Mouse (Mus musculus): ENCODE results near the gene Gpr137.
"Not testable (repeated sequence)": the region's sequence is repeated elsewhere in the genome, so short reads cannot be mapped to it uniquely, and the experiment has no call there.

Gene Gpr137

DNA sequence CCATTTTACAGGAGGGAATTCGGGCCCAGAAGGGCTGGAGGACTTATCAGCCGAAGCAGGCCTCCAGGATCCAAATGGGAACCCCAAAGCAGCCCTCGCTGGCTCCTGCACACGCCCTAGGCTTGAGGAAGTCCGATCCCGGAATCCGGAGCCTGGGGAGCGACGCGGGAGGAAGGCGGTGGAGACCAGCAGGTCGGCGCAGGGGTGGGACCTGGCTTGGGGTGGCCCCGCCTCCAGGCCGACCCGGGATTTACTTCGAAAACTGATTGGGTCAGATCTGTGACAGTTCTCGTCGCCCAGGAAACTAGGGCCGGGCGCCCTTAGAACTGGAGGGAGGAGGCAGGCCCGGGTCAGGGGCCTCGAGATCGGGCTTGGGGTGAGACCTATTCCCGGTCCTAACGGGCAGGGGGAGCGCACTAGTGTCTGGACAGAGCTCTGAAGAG lies at the start of gene Gpr137:
Gpr137 (minus strand) TSS at position 232 of the 443 bp plus-strand sequence.
- peak; percentile 91 for DNase-seq (ENCODE audit: extremely low spot score)

GRCm38 (mm10) chr19:6991166-6991565 lies 48.9 kb upstream of the Gpr137 start:
- DNase-seq (ENCODE audit: extremely low spot score), result not testable (repeated sequence)

- no peak for DNase-seq (ENCODE audit: extremely low spot score)
These were observed 48.4 kb upstream of the Gpr137 start for GRCm38 (mm10) chr19:6990712-6991111.

GRCm38 (mm10) chr19:6989251-6989650 lies 47.0 kb upstream of the Gpr137 start:
- no peak for DNase-seq (ENCODE audit: extremely low spot score)

GRCm38 (mm10) chr19:6987904-6988285 lies 45.6 kb upstream of the Gpr137 start:
- DNase-seq (ENCODE audit: extremely low spot score), result no peak

DNA sequence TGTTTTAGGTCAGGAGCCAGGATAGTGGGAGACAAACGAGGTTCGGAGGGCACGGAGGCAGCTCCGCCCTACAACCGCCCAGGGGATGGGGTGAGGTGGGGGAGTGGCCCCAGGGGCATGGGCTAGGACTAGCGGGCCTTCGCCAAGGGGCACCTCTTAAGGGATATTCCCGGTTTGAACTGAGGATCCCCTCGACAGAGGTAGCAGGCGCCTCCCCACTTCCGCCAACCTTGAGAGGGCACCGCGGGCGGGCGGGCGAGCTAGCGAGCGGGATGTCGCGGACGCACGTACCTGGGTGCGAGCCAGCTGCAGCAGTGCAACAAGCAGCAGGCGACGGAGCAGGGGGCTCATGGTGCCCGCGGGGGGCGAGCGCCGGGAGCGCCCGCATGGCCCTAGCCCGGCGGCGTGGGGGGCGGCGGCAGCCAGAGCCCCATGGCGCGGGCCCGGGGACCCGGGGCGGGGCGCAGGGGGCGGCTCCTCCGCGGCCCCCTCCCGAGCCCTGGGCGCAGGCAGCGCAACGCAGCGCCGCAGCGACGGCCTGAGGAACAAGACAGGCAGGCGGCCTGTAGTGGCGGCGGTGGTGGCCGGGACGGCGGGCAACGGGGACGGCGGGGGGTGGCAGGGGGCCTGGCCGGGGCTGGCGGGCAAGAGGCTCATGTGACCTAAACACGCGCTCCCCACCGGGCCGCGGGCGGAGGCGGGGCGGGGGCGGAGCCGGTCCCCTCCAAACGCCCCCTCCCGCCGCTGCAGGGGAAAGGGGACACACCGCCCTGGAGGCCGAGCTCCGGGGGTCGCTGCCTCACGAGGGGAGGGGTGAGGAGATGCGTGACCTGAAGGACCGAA lies 45.0 kb upstream of the Gpr137 start, which contains the start of gene Vegfb:
Vegfb (minus strand) TSS at position 591 of the 843 bp plus-strand sequence.
- DNase-seq (ENCODE audit: extremely low spot score), result peak; percentile 81

DNA sequence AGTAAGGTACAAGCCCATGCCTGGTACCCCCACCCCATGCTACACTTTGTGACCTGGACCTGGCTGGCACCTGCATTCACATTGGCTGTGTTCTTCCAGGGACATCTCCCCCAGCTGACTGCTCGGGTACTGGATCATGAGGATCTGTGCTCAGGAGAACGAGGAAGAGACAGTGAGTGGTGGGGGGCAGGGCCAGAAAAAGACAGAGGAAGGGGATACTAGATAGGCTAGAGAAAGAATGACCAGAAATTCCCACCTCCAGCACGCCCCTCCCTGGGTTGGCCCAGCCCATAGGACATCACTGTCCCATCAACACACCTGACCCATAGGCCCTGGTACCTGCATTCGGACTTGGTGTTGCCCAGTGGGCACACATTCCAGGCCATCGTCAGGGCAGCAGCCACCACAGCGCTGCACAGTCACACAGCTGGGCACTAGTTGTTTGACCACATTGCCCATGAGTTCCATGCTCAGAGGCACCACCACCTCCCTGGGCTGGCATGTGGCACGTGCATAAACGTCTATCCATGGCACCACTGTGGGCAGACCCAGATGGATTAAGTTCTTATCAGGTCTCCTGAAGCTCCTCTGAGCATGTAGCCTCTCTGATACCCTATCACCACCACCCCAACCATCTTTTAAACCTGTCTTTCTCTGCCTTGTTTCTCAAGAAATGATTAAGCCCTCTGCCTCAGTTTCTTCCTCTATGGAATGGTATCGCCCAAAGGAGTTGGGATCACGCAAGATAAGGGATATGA lies 43.9 kb upstream of the Gpr137 start:
- no peak for DNase-seq (ENCODE audit: extremely low spot score)

DNA sequence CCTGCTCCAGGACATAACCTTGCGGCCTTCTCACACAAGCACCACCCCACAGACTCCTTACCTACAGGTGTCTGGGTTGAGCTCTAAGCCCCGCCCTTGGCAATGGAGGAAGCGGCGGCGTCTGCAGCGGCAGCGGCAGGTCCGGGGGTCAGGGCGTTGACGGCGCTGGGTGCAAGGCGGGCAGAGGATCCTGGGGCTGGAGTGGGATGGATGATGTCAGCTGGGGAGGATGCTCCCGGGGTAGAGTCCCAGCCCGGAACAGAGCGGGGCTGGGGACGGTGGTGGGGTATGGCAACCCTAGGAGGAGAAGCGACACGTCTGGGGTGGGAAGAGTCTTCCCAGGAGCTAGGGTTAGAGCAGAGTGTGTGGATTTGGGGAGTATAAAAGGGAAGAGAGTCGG lies 43.0 kb upstream of the Gpr137 start:
- no peak for DNase-seq (ENCODE audit: extremely low spot score)

GRCm38 (mm10) chr19:6983621-6984020 lies 41.3 kb upstream of the Gpr137 start:
- no peak for DNase-seq (ENCODE audit: extremely low spot score)

DNA sequence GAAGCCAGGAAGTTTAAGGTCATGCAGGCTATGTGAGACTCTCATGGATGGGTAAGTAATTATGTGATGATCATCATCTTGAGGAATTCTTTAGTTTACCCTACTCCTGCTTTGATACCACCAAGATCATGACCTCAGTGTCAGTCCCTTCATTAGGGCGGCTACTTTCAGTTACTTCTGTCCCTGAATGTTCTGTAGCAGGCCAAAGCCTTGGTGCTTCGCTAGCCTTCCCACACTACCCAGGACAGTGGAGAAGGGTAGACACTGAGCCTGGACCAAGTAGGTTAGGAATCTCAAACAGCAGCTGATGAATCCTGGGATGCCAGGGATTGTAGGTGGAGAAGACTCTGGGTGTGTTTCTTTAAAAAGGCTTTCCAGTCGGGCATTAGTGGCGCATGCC lies 39.2 kb upstream of the Gpr137 start:
- no peak for DNase-seq (ENCODE audit: extremely low spot score)

DNA sequence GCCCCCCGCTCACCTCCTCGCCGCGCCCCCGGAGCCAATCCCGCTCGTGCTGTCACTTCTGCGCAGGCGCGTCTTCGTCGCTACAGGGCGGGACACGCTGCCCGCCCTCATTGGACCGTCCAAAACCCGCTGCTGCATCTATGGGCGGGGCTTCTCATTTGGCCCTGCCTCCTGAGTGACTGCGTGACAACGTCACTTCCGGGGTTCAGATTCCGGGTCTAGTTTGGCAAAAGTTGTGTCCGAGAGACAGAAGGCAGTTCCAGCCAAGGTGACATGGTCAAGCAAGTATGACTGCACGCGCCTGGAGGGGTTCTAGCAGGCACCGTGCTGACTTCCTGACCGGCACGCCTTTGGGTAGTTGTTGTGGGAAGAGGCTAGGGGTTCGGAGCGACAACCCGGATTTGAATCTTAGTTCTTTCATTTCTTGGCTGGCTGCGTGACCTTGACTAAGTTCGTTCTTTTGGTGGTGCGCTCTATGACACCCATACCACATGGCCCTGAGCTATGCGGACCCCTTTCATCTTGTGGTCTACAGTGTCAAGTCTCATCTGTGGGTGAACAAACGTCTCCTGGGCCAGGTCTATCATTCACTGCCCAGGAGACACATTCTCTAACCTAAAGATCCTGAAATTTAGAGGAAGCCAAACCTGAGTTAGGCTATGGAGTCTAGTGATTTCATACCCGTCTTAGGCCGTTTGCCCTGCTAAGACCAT lies 38.3 kb upstream of the Gpr137 start, which contains the start of gene Fkbp2:
Fkbp2 (minus strand) TSS at position 121 of the 713 bp plus-strand sequence.
- DNase-seq (ENCODE audit: extremely low spot score), result peak; percentile 99

DNA sequence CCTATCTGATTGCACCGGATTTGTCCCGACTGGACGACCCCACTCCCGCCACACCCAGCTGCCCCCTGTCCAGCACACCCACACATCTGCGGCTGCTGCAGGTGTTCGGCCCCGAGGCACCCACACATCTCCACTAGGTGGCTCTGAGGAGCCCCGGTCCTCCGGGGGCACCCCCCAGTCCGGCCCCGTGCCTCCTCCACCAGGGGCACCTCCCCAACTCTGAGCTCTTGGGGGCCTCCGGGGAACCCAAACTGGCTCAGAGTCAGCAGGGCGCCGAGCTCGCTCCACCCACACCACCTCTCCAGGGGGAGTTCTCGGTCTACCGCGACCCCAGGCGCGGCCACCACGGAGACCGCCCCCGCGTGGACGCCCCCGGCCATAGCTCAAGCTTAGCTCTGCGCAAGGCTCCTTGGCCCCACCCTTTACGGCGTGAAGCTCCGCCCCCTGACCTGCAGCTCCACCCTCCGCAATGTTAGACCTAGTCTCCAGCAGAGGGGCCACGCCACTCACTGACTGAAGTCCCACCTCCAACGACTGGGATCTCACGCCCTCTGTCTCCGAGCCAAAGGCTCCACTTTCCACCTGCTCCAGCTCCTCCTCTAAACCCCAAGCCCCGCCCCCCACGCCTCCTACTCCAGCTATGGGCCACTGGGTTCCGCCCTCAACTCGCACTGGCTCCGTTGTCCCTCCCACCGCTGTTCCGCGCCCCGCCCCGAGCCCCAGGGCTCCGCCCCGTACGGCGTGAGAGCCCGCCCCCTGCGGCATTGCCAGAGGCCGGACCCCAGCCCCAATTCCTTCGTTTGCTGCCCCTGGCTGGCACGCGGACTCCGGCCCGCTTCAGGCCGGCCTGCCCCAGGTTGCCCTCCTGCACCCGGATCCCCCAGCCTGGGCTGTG lies 37.5 kb upstream of the Gpr137 start:
- DNase-seq (ENCODE audit: extremely low spot score), result peak; percentile 100

DNA sequence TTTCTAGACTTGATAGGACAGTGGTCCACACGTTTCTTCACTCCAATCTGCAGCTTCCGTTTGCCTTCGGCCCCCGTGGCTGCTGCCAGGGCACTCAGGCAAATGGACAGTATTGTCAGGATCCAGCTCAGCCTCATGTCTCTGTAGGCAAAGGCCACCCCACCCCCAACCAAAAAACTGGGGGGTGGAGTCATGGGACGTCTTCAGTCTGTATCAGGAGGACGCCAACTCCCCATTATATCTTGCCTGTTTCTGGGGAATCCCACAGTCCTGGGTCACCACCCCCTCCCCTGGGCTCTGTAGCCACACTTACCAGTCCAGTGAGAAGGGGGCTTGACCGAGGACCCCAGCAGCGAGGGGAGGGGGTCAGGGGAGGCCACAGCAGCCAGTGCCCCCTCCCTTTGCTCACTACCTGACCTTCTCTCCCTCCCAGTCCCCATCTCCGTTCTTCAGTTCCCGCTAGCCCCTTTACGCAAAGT lies 36.8 kb upstream of the Gpr137 start:
- DNase-seq (ENCODE audit: extremely low spot score), result peak; percentile 60

- DNase-seq (ENCODE audit: extremely low spot score), result no peak
These were observed 36.3 kb upstream of the Gpr137 start for GRCm38 (mm10) chr19:6978639-6978974.

- no peak for DNase-seq (ENCODE audit: extremely low spot score)
These were observed 35.7 kb upstream of the Gpr137 start for GRCm38 (mm10) chr19:6977759-6978638.

GRCm38 (mm10) chr19:6975537-6976521 lies 33.5 kb upstream of the Gpr137 start, which contains the start of gene Plcb3:
Gene Plcb3 (minus strand): TSS chr19:6976470.
- peak; percentile 77 for DNase-seq (ENCODE audit: extremely low spot score)

DNA sequence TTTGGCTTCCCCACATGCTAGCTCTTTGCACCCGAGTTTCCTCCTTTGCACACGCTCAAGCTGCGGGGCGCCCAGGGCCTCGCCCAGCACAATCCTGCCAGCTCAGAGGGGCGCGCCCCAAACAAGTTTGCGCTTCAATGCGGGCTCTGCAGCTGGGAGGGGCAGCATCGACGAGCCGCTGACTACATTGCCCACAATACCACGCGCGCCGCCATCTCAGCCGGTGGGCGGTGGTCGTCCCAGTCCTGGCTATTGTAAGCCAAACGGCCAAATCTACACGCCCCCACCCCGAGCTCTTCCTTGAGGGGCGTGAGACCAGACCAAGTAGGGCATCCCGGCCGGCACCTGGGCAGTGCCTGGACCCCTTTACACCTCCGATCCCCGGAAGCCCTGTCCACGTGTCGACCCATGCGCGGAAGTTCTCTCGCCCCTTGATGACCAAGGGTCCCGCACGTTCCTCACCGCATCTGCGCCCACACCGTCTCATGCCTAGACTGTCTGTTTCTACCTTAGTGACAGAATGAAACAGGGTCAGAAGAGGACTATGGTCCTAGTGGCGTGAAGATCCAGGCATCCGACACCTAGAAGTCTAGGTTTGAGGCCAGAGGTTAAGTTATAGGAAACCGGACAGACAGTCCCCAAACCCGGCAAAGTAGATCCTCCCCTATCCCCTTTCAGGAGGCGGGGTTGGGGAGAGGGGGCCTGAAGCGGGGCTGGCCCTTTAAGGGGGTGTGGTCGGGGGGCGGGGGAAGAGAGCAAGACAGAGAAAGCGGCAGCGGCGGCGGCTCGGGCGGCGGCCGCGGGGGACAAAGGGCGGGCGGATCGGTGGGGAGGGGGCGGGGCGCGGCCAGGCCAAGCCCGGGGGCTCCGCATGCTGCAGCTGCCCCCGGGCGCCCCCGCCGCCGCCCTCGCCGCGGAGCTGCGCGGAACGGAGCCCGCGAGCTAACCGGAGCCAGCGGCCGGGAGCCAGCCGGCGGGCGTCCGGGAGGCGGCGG lies 32.2 kb upstream of the Gpr137 start, which contains the start of gene Ppp1r14b:
Ppp1r14b (plus strand) TSS at position 758 of the 995 bp plus-strand sequence.
- peak; percentile 95 for DNase-seq (ENCODE audit: extremely low spot score)

Measured in embryo, embryonic 9.5 days (tissue).